Mouse (Mus musculus): ENCODE results near the gene Zfp839.

The Zfp839 gene

DNA sequence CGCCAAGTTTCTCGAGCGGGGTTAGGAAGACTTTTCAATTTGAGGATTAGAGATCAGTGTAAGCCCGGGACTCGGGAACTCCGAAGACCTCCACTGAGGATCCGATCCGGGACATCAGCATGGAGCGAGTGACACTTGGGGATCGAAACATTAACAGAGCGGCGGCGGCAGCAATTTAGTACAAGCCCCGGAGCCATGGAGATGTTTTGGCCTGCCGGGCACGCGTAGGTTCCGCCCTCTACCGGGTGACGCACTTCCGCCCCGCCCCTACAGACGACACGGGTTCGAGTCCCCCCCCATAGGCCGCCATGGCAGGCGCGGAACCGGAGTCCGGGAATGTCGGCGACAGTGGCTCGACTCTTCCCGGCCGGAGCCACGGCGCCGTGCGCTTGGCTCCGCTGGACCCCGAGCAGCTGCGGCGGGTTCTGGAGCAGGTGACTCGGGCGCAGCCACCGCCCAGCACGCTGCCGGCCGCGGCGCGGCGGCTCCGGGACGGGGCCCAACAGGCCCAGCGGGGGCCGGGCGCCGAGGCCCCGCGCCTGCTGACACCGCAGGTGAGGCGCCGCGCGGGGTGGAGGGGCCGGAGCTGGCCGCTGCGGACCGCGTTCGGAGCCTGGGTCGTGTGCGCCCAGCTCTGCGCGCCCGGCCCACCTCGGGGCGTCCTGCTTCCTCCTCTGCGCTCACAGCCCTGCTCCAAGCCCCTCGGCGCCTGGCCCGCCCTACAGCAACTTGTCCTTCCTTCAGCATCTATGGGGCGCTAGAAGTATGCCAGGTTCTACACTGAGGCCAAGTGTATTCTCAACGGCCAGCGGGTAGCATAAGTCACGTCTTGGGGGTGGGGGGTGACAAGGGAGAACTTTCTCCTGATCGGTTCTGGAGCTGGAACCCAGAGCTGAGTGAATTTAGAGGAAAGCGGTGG lies at the start of gene Zfp839:
Gene Zfp839 (plus strand): TSS at position 244 of the 919 bp plus-strand sequence.
- DNase-seq = peak; percentile 83

DNA sequence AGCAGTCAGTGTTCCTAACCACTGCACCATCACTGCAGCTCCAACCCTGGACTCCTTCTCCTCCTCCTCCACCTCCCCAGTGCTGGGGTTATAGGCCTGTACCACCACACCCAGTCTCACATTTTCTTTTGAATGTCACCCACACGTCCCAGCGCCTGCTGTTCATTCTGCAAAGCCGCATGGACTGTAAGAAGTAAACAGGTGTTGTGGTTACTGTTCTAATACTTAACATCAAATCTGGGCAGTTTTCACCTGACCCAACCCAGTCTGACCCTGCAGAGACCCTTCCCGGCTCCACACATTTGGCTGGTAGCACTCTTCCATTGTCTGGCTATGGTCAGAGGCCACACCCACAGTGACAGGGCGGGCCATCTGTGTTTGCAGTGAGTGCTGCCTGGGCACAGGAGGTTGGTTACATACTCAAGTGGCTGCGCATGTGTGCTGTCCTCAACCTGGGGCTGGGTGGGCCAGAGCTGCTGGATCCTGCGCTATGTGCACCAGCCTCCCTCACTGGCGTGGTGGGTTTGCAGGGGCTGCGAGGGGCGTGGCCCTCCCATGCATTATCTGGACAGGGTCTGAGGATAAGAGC lies 48.1 kb upstream of the Zfp839 start:
- DNase-seq = no peak

DNA sequence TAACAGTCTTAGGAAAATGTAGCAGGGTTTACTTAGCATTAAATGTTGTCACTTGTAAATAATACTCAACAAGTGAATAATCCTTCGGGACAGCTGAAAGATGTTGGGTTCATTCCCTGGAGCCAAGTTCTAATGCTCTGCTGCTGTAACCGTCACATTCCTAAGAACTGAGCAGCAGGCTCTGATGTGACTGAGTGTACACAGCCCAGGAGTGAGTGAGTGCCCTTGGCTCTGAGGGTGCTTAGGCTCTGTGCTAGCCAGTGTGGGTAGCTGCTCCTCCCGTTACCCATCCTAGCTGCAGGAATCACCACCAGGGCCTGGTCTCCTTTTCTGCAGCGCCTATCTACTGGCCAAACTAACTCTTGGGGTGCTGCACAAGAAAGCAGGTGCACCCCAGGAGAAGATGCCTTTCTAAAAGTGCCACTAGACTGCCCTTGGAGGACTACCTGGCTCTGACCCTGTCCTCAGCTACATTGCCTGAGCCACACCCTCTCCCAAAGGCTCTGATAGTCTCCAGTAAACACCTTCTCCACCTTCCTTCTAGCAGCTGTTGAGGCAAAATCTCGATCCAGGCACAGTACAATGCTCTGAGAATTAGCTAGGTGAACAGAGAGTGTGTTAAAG lies 47.3 kb upstream of the Zfp839 start:
- no peak for DNase-seq

DNA sequence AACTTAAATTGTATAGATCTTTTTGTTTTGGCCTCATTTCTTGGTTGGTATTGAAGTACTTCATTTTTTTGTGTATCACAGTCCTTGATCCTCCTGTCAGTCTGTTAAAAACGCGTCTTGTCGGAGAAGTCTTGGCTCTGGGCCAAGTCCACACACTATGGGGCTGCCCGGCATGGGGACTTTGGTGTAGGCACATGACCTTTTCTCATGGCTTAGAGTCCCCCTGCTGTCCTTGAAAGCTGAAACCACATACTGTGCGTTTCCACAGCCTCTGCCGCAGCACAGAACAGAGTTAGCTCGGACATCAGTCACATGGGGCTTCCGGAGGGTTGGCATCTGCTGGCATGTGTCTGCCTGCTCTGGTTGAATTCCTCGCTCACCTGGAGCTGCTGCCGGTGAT lies 45.8 kb upstream of the Zfp839 start:
- no peak for DNase-seq

DNA sequence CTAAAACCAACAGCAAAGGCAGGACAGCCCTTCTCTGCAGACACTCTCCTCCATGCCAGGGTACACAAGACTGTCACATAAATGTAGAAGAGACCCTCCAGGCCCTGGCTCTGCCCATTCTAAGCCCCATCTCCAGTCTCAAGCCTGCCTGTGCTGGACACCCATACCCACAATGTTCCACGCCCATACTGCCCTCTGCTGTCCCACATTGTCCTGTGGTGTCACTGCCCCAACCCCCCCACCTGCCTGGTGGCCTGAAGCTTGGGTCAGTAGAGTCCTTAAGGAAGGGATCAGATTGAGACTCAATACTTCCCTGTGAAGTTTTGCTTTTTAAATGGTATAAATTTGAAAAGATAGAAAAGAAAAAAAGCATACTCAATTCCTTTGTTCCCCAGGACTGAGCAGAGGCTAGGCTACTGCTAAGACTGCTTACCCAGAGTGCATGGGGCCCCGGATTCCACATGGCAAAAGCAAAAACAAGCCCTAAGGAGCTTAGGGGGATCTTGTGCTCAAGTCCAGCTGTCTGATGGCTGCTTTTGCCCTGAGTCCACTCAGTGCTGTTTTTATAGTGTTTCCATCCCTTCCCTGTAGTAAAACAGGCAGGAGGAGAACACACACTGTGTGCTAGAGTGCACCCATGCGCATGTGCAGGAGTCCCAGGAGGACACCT lies 43.6 kb upstream of the Zfp839 start:
- no peak for DNase-seq

DNA sequence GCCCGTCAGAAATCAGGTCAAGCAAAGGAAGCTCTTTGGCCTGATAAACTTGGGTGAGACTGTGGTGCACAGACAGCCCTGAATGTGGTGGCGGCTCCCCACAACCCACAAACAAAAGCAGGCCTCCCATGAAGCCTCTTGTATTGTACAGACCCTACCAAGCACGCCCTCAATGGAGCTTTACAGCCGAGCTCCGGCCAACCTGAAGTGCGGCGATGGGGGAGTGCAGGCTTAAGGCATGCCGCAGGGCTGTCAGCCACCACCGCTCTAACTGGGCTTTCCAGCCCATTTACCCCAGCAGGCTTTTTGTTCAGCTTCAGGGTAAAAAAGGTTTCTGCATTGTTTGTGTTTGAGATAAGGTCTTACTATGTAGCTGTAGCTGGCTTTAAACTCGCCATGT lies 41.6 kb upstream of the Zfp839 start:
- no peak for DNase-seq

DNA sequence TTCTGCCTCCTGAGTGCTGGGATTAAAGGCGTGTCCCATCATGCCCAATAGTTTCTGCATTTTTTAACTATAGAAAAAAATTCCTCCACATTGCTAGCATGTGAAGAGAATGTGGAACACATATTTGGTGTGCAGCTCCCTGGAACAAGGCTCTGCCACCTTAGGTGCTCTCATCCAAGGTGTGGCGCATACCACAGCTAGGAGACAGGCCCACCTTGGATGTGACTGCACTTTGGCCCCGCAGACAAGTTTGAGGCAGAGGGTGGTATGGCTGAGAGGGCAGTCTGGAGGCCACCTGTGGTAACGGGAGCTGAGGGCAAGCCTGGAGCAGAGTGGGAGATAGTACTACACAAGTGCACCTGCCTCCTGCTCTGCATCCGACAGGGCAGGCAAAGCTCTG lies 41.2 kb upstream of the Zfp839 start:
- DNase-seq = no peak

DNA sequence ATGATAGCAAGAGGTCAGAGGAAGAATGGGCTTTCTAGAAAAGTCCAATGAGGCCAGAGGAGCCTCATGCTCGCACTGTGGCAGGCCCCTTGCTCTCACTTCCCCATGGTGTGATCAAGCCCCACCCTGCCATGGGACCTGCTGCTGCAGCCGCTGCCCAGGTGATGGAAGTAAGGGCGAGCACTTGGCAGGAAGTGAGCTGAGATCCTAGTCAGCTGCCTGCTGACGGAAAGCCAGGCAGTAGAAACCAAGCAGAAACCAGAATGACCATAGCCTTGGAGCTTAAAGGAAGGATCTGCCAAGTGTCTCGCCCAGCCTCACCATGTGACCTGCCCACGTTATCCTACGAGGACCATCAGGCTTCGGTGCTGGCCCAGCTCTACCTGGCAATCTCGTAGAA lies 36.9 kb upstream of the Zfp839 start:
- DNase-seq = no peak

DNA sequence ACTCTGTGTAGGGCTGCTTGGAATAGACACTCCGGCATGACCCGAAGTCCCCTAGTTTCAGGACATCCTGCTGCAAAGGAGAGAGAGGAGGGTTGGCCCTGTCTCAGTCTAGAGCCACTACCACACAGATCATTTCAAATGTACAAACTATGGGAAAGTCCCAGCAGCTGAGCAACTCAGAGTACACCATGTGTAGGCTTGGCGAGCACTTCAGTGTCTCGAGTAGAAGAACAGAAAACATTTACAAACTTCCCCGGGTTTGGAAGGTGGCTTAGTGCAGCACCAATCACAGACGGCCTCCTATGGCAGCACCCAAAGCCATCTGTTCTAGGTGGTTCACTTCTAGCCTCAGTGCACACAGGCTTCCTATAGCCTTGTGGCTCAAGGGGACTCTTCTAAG lies 36.4 kb upstream of the Zfp839 start:
- no peak for DNase-seq

DNA sequence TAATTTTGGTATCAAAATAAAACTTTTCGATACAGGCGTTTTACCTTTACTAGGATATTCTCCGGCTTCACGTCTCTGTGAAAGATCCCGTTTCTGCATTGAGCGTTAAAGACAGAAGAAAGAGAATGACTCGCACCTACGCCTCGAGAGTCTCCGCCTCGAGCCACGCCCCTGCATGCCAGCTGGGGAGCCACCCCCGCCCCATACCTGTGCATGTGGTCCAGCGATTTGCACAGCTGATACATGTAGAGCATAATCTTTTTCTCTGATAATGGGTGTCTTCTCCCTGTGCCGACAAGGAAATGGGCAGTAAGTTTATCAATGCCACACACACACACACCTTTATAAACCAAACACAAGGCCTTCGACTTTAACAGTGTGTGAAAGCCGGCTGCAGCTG lies 35.1 kb upstream of the Zfp839 start:
- no peak for DNase-seq

DNA sequence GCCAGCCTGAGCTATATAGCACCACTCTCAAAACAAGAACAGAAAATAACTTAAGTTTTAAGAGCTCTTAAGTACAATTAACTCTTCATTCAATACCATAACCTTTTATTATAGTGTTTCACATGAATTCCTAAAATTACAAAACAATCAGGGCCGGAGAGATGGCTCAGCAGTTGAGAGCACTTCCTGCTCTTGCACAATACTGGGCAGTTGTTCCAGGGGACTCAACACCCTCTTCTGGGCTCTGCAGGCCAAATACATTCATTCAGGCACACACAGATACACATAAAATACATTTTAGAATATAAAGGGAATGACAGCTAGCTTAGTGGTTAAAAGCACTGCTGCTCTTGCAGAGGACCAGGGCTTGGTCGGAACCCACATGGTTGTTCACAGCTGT lies 33.2 kb upstream of the Zfp839 start:
- DNase-seq = no peak

DNA sequence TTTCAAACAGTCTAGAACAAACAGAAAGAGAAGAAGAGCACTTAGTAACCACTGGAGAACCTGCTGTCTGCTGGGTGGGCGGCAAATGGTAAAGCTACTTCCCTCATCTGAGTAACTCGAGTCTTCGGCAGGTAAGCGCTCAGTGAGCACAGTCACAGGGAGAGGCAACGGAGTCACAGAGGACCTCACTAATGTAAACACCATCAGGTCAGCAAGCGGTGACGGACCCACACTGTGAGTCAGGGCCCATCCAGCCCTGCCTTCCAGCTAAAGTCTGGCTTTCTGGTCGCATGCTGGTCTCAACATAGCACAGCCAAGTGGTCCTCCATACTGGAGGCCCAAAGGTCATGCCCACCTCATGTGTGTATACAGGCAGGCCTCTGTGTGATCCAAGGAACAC lies 30.7 kb upstream of the Zfp839 start:
- no peak for DNase-seq

DNA sequence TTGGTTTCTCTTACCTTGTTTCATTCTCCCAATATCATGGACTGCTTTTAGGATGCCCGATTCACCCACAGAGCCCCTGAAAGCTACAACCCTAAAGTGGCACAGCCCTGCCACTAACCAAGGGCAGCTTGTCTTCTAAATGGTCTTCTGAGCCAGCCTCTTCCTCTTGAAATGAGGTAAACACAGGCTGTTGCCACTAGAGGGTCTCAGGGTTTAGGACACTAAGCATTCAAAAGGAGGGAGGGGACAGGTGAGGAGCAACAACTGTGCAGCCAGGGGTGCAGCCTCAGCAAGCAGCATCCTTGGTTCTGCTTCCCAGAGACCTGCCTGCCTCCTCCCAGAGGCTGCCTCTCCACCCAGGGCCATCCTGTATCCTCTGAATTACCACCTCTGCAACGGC lies 28.3 kb upstream of the Zfp839 start:
- DNase-seq = no peak

DNA sequence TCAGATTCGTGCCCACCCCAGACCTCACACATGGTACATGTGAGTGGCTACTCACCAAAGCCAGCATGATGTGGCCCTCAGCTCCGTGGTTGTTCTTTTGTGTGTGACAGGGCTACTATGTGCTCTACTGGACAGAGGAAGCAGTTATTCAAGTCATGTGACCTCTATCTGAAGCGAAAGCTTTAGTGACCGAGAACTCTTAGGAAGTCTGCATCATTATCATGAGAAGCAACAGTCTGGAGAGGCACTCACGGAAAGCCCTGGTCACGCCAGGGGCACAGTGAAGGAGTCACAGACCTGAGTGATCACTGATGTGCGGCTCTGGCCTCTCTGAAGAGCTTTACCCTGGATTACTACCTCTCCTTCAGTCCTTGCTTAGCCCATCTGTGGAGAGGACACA lies 27.7 kb upstream of the Zfp839 start:
- no peak for DNase-seq

DNA sequence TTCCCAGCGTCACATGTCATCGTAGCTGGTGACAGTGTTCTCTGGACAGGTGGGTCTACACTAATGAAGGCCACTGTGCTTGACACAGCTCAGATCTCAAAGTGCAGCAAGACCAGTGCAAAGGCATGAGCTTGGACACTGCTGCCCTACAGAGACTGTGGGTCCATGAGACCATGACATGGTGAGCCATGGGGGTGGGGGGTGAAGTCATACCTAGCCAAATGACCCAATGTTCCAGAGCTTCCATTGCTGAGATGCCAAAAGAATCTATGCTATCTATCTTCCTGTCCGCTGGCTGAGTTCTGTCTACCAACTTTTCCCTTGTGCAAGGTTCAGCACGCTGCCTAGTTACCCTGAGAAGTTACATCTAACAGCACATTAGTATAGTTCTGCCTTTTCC lies 21.1 kb upstream of the Zfp839 start:
- DNase-seq = no peak

DNA sequence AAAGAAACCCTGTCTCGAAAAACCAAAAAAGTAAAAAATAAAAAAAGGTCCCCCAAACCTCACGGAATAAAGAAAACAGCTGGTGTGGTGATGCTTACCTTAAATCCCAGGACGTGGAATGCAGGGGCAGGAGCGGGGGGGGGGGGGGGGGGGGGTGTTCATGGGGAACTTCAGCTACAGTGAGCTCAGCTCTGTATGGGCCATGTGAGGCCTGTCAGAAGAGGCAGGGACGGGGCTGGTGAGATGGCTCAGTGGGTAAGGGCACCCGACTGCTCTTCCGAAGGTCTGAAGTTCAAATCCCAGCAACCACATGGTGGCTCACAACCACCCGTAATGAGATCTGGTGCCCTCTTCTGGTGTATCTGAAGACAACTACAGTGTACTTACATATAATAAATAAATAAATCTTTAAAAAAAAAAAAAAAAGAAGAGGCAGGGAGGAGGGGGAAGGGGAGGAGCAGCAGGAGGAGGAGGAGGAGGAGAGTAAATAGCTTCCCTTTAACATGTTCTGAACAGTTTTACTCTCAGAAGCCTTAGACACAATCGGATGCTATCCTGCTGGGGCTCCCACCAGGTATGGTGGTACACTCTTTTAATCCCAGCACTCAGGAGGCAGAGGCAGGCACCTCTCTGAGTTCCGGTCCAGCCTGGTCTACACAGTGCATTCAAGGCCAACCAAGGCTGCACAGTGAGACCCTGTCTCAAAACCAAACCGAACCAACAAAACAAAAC lies 19.6 kb upstream of the Zfp839 start:
- no peak for DNase-seq

DNA sequence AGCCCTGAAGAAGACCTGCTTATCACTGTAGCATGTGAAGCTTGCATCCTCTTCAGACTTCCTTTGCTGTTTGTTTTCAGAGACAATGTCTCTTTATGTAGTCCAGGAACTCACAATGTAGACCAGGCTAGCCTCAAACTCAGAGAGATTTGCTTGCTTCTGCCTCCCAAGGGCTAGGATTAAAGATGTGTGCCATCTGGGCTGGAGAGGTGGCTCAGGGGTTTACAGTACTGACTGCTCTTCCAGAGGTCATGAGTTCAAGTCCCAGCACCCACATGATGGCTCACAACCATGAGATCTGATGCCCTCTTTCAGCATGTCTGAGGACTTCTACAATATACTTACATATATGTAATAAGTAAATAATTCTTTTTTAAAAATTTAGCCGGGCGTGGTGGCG lies 14.9 kb upstream of the Zfp839 start:
- no peak for DNase-seq

DNA sequence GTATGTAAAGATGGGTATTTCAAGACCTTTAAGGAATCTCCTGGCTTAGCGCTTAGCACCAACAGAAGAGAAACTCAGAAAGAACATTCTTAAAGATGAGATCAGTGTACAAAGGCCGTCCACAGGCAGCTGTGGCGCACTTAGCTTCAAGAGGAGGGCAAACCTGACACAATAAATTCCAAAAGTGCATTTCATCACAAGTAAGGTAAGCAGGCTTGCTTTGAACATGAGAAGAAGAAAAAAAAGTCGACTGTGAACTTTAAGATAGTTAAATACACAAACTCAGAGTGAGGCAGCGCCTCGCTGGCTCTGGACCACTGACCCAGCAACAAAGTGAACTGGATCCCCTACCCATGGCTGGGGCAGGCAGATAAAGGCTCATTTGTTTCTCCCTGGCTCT lies 13.3 kb upstream of the Zfp839 start:
- no peak for DNase-seq

DNA sequence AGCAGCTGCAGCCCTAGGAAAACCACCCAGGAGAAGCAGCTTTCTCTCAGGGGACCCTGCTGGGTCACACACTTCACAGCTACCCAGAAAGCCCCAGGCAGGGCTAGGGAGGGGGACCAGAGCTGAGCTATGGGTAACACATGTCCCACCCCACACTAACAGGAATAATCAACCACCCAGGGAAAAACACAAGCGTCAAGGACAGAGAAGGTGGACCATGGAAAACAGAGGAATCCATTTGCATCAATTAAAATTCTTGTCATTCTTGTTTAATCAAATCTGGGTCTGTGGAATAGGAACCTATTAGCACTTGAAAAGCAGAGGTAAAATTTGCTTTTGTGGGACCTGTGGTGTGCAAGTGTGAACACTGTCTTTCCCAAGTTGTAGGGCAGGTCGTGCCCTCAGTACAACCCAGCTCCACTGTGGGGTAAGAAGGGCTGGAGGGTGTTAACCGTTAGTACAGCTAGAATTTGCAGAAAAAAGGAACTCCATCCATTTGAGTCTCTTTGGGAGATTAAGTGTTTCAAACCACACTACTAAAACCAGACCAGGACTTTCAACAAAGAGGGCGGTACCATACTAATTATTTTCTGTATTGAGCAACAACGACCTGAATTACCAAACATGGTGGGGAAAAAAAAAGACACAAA lies 12.7 kb upstream of the Zfp839 start:
- no peak for DNase-seq

DNA sequence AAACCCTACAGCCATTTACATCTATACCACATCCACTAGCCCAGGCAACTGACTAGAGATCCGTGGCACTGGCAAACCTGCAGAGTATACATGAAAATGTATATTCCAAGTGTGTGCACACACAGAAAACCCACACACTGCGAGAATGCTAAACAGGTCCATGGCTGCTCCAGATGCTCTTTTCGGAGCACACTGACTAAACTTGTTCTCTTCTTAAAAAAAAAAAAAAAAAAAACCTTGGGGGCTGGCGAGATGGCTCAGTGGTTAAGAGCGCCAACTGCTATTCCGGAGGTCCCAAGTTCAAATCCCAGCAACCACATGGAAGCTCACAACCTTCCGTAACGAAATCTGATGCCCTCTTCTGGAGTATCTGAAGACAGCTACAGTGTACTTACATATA lies 12.2 kb upstream of the Zfp839 start:
- DNase-seq = no peak

DNA sequence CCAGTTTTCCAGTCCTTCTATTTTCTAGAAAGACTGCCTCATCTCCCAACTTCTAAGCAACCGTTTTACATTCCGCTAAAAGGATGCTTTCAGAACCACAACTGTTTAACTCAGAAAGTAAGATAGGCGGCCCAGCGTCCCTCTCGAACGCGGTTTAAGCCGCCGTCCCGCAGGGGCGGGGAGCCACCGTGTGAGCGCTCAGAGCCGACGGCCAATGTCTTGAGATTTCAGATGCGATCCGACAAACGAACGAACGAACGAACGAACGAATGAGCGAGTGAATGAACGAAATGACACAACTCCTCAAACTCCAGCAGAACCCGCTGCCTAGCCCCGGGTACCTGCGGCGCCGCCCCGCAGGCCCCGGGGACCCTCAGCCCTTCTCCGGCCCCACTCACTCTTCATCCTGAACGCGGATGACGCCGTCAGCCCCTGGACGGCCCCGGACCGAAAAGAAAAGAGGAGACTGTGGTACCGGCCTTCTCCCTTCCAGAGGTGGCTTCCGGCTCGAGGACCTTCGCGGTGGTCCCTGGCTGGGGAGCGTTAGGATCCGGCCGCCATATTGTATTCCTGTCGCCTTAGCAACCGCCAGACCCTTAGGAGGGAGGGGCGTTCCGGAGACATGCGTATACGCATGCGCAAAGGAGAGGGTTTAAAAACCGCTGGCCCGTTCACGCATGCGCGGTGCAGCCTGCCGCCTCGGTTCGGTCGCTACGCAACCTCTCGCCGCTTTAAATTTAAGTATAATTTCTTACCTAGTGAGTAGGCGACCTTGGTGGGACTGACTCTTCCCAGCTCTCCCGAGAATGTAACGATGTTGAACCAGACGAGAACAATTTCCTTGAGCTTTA lies 9.5 kb upstream of the Zfp839 start, which contains the start of gene Mok:
Gene Mok (minus strand): TSS at position 592 of the 851 bp plus-strand sequence.
- peak; percentile 97 for DNase-seq

Measured in thymus, postnatal 14 days (tissue).